Mouse (Mus musculus) midbrain, embryonic 13.5 days (tissue): ENCODE measurements around the gene CK137956. TPM values are rescaled to one million over a fixed set of nuclear protein-coding genes. Genes with fewer than 3 reads are reported as not detected.

Experiments used
- ATAC-seq: fragments of 200-750 bp; cut with Nextera tagmentation; 2 replicates; pipeline ENCODE4 v1.8.0; 2017; ENCODE audit warnings: mild to moderate bottlenecking, moderate TSS enrichment, moderate library complexity
- H3K27ac ChIP-seq: fragments of 300-500 bp; sonication (generic); 2 replicates; pipeline ENCODE4 v1.5.1; 2015; ENCODE audit warnings: inconsistent platforms, mild to moderate bottlenecking, moderate library complexity
- H3K27me3 ChIP-seq: fragments of 300-500 bp; sonication (generic); 2 replicates; pipeline ENCODE4 v1.6.1; 2015; ENCODE audit warnings: mild to moderate bottlenecking, inconsistent platforms
- H3K36me3 ChIP-seq: fragments of 300-500 bp; sonication (generic); 2 replicates; pipeline ENCODE4 v1.6.1; 2015; ENCODE audit warnings: mild to moderate bottlenecking, inconsistent platforms
- H3K4me1 ChIP-seq: fragments of 300-500 bp; sonication (generic); replicated peaks from 2 replicates; pipeline ENCODE4 v1.6.1; 2015; ENCODE audit warnings: inconsistent platforms
- H3K4me2 ChIP-seq: fragments of 300-500 bp; sonication (generic); replicated peaks from 2 replicates; pipeline ENCODE4 v1.6.1; 2015; ENCODE audit warnings: moderate library complexity, mild to moderate bottlenecking, inconsistent platforms
- H3K4me3 ChIP-seq: fragments of 300-500 bp; sonication (generic); replicated peaks from 2 replicates; pipeline ENCODE4 v1.5.1; 2015; ENCODE audit warnings: mild to moderate bottlenecking, inconsistent platforms
- H3K9ac ChIP-seq: fragments of 300-500 bp; sonication (generic); replicated peaks from 2 replicates; pipeline ENCODE4 v1.6.1; 2015; ENCODE audit warnings: mild to moderate bottlenecking, inconsistent platforms
- H3K9me3 ChIP-seq: fragments of 300-500 bp; sonication (generic); 2 replicates; pipeline ENCODE4 v1.6.1; 2016; ENCODE audit warnings: mild to moderate bottlenecking, inconsistent platforms
- WGBS: fragments of 180-500 bp; shearing (Covaris S2); methylation state at CpG from one replicate; pipeline ENCODE4 v1.1.7; 2015; 5-methylcytosine and 5-hydroxymethylcytosine counted together
- polyA plus RNA-seq: library from polyadenylated mRNA; unstranded; fragments of >200 nt; fragmentation: Nextera tagmentation; extraction: Ambion mirVana; gene quantifications from 2 replicates; pipeline ENCODE4 v1.2.1, GENCODE M21; 2015

CK137956 gene
- polyA plus RNA-seq, 1 experiment from 2014 or later, result 0.46 TPM

- H3K27me3 ChIP-seq, result peaks cover 35% of the 10 kb centered on the region
- ATAC-seq, result peak; percentile 31
- WGBS, result 14% methylated on average over 10 of the region's 10 CpGs
- H3K9ac ChIP-seq, result 0 out of 2 replicates have a peak overlapping the region, but pooled peaks have one; percentile 87
- H3K27ac ChIP-seq, result peak overlapping the region; percentile 64
- H3K9me3 ChIP-seq, result no peaks in the 10 kb centered on the region
- H3K4me1 ChIP-seq, result peaks cover 55% of the 10 kb centered on the region
- H3K36me3 ChIP-seq, result no peaks in the 10 kb centered on the region
- peak overlapping the region; percentile 73 for H3K4me3 ChIP-seq
- peak overlapping the region; percentile 69 for H3K4me2 ChIP-seq
Measured at GRCm38 (mm10) chr4:127985874-127986273, 15.1 kb upstream of the CK137956 start.

- no peak for ATAC-seq
- H3K4me3 ChIP-seq, result no peak overlapping the region
Measured at GRCm38 (mm10) chr4:127984426-127984825, 13.7 kb upstream of the CK137956 start.

GRCm38 (mm10) chr4:127981125-127981524 is 10.4 kb upstream of the CK137956 start:
- Histone ChIP-seq H3K4me1 (peaks cover 17% of the 10 kb centered on the region), H3K27ac (no peak overlapping the region), H3K4me3 (no peak overlapping the region), H3K4me2 (no peak overlapping the region), H3K27me3 (peaks cover 19% of the 10 kb centered on the region), H3K36me3 (no peaks in the 10 kb centered on the region), H3K9me3 (no peaks in the 10 kb centered on the region), H3K9ac (no peak overlapping the region)
- ATAC-seq, result no peak
- WGBS, result 46% methylated on average over 6 of the region's 6 CpGs

More at GRCm38 (mm10) chr4:127984426-127984825, 13.7 kb upstream of the CK137956 start:
- Histone ChIP-seq H3K4me2 (no peak overlapping the region), H3K27me3 (peaks cover 32% of the 10 kb centered on the region), H3K4me1 (peaks cover 42% of the 10 kb centered on the region), H3K27ac (no peak overlapping the region), H3K9me3 (no peaks in the 10 kb centered on the region), H3K36me3 (no peaks in the 10 kb centered on the region), H3K9ac (no peak overlapping the region)
- WGBS, result 89% methylated on average over 2 of the region's 2 CpGs

- 83% methylated on average over 3 of the region's 3 CpGs for WGBS
- H3K4me2 ChIP-seq, result no peak overlapping the region
- no peak for ATAC-seq
Measured at GRCm38 (mm10) chr4:127972976-127973375, 2.2 kb upstream of the CK137956 start.

GRCm38 (mm10) chr4:127970018-127970421 is 731 bp downstream of the CK137956 start:
- H3K9ac ChIP-seq, result no peak overlapping the region
- peaks cover 17% of the 10 kb centered on the region for H3K4me1 ChIP-seq
- H3K4me3 ChIP-seq, result no peak overlapping the region
- H3K9me3 ChIP-seq, result no peaks in the 10 kb centered on the region
- peaks cover 35% of the 10 kb centered on the region for H3K27me3 ChIP-seq
- WGBS, result 7% methylated on average over 7 of the region's 7 CpGs
- no peak overlapping the region for H3K27ac ChIP-seq
- ATAC-seq, result no peak
- no peak overlapping the region for H3K4me2 ChIP-seq
- no peaks in the 10 kb centered on the region for H3K36me3 ChIP-seq

More at GRCm38 (mm10) chr4:127972976-127973375, 2.2 kb upstream of the CK137956 start:
- Histone ChIP-seq H3K9ac (no peak overlapping the region), H3K4me3 (no peak overlapping the region), H3K27me3 (peaks cover 32% of the 10 kb centered on the region), H3K36me3 (no peaks in the 10 kb centered on the region), H3K27ac (no peak overlapping the region), H3K9me3 (no peaks in the 10 kb centered on the region), H3K4me1 (peaks cover 17% of the 10 kb centered on the region)

GRCm38 (mm10) chr4:127969101-127969500 is 1.6 kb downstream of the CK137956 start:
- H3K27ac ChIP-seq, result no peak overlapping the region
- WGBS, result 14% methylated on average over 7 of the region's 7 CpGs
- H3K27me3 ChIP-seq, result peaks cover 35% of the 10 kb centered on the region
- peaks cover 17% of the 10 kb centered on the region for H3K4me1 ChIP-seq
- ATAC-seq, result no peak
- no peak overlapping the region for H3K4me3 ChIP-seq
- H3K36me3 ChIP-seq, result no peaks in the 10 kb centered on the region
- no peak overlapping the region for H3K4me2 ChIP-seq
- H3K9me3 ChIP-seq, result no peaks in the 10 kb centered on the region
- H3K9ac ChIP-seq, result no peak overlapping the region

- no peak overlapping the region for H3K4me3 ChIP-seq
- H3K9ac ChIP-seq, result no peak overlapping the region
- H3K27ac ChIP-seq, result no peak overlapping the region
- no peak overlapping the region for H3K4me2 ChIP-seq
- H3K4me1 ChIP-seq, result peaks cover 12% of the 10 kb centered on the region
- no peaks in the 10 kb centered on the region for H3K27me3 ChIP-seq
- no peaks in the 10 kb centered on the region for H3K9me3 ChIP-seq
- no peaks in the 10 kb centered on the region for H3K36me3 ChIP-seq
- no peak for ATAC-seq
- WGBS, result 41% methylated on average over 10 of the region's 10 CpGs
Measured at GRCm38 (mm10) chr4:127953006-127953710, 17.6 kb downstream of the CK137956 start.

GRCm38 (mm10) chr4:127947696-127948095 is 23.1 kb downstream of the CK137956 start:
- H3K36me3 ChIP-seq, result no peaks in the 10 kb centered on the region
- no peak overlapping the region for H3K4me3 ChIP-seq
- H3K9ac ChIP-seq, result no peak overlapping the region
- 82% methylated on average over 2 of the region's 2 CpGs for WGBS
- ATAC-seq, result no peak
- no peak overlapping the region for H3K27ac ChIP-seq
- H3K9me3 ChIP-seq, result no peaks in the 10 kb centered on the region
- no peak overlapping the region for H3K4me2 ChIP-seq
- peaks cover 6% of the 10 kb centered on the region for H3K4me1 ChIP-seq
- H3K27me3 ChIP-seq, result no peaks in the 10 kb centered on the region

GRCm38 (mm10) chr4:127937474-127937873 is 33.3 kb downstream of the CK137956 start:
- no peak for ATAC-seq
- Histone ChIP-seq H3K4me1 (0 out of 2 replicates have a peak, but pooled peaks cover 2% of the 10 kb centered on the region), H3K4me3 (no peak overlapping the region), H3K36me3 (no peaks in the 10 kb centered on the region), H3K9ac (no peak overlapping the region), H3K4me2 (no peak overlapping the region), H3K9me3 (no peaks in the 10 kb centered on the region), H3K27me3 (no peaks in the 10 kb centered on the region), H3K27ac (no peak overlapping the region)
- 87% methylated on average over 7 of the region's 7 CpGs for WGBS

GRCm38 (mm10) chr4:127935369-127935768 is 35.4 kb downstream of the CK137956 start:
- WGBS, result 50% methylated on average over 3 of the region's 3 CpGs
- H3K27me3 ChIP-seq, result no peaks in the 10 kb centered on the region
- H3K36me3 ChIP-seq, result no peaks in the 10 kb centered on the region
- ATAC-seq, result peak; percentile 43; the same call in 1 of the 2 replicates
- H3K4me1 ChIP-seq, result no peaks in the 10 kb centered on the region
- no peak overlapping the region for H3K4me3 ChIP-seq
- H3K4me2 ChIP-seq, result no peak overlapping the region
- H3K9ac ChIP-seq, result no peak overlapping the region
- no peak overlapping the region for H3K27ac ChIP-seq
- no peaks in the 10 kb centered on the region for H3K9me3 ChIP-seq

- no peaks in the 10 kb centered on the region for H3K9me3 ChIP-seq
- H3K9ac ChIP-seq, result no peak overlapping the region
- no peaks in the 10 kb centered on the region for H3K27me3 ChIP-seq
- H3K4me2 ChIP-seq, result no peak overlapping the region
- no peaks in the 10 kb centered on the region for H3K36me3 ChIP-seq
- H3K4me3 ChIP-seq, result no peak overlapping the region
- no peak overlapping the region for H3K27ac ChIP-seq
- H3K4me1 ChIP-seq, result no peaks in the 10 kb centered on the region
- no peak for ATAC-seq
- WGBS, result 86% methylated on average over 7 of the region's 7 CpGs
Measured at GRCm38 (mm10) chr4:127913551-127913950, 57.2 kb downstream of the CK137956 start.

GRCm38 (mm10) chr4:127907151-127907550 is 63.6 kb downstream of the CK137956 start:
- no peak overlapping the region for H3K4me3 ChIP-seq
- no peaks in the 10 kb centered on the region for H3K36me3 ChIP-seq
- no peak overlapping the region for H3K27ac ChIP-seq
- WGBS, result 73% methylated on average over 8 of the region's 8 CpGs
- H3K4me1 ChIP-seq, result no peaks in the 10 kb centered on the region
- no peak overlapping the region for H3K4me2 ChIP-seq
- H3K27me3 ChIP-seq, result no peaks in the 10 kb centered on the region
- H3K9ac ChIP-seq, result no peak overlapping the region
- no peaks in the 10 kb centered on the region for H3K9me3 ChIP-seq
- ATAC-seq, result no peak

- no peak for ATAC-seq
- no peak overlapping the region for H3K9ac ChIP-seq
- no peak overlapping the region for H3K4me3 ChIP-seq
- no peaks in the 10 kb centered on the region for H3K4me1 ChIP-seq
- H3K36me3 ChIP-seq, result no peaks in the 10 kb centered on the region
- no peaks in the 10 kb centered on the region for H3K9me3 ChIP-seq
- H3K27ac ChIP-seq, result no peak overlapping the region
- H3K27me3 ChIP-seq, result no peaks in the 10 kb centered on the region
- WGBS, result 74% methylated on average over 3 of the region's 3 CpGs
- no peak overlapping the region for H3K4me2 ChIP-seq
Measured at GRCm38 (mm10) chr4:127903954-127904353, 66.8 kb downstream of the CK137956 start.
